Mouse (Mus musculus): Measurements from ENCODE around the gene Vac14. TPM values are rescaled to one million over a fixed set of nuclear protein-coding genes. Genes with fewer than 3 reads are reported as not detected.
"Not testable (repeated sequence)": the region's sequence is repeated elsewhere in the genome, so short reads cannot be mapped to it uniquely, and the experiment has no call there.

Gene Vac14
- polyA plus RNA-seq, 1 experiment from 2014 or later = 19.6 TPM

- Histone ChIP-seq H3K36me3 (ENCODE audit: control insufficient read depth, insufficient read depth, low read length) (peaks cover 34% of the 10 kb centered on the region), H3K27me3 (ENCODE audit: control insufficient read depth, insufficient read depth, low read length) (no peaks in the 10 kb centered on the region), H3K4me3 (ENCODE audit: control insufficient read depth in 1 of 2, insufficient read depth in 1 of 2, low read depth in 1 of 2, low read length in 2 of 2) (no peak overlapping the region), H3K4me1 (ENCODE audit: control insufficient read depth in 2 of 2, insufficient read depth in 2 of 2, low read length in 2 of 2) (no peaks in the 10 kb centered on the region; a peak in 1 of 4 replicates), H3K9me3 (ENCODE audit: control insufficient read depth, low read length) (no peaks in the 10 kb centered on the region), H3K27ac (replicated peaks in 1 of 2; ENCODE audit: control insufficient read depth in 1 of 2, insufficient read depth in 1 of 2, low read depth in 2 of 2, low read length in 2 of 2) (no peak overlapping the region), H3K9ac (ENCODE audit: low read length) (no peak overlapping the region), H3K4me2 (ENCODE audit: low read length) (no peak overlapping the region)
- ATAC-seq (ENCODE audit: insufficient number of reproducible peaks, insufficient read depth, low FRiP score, low read depth) = no peak
Measured at GRCm38 (mm10) chr8:110660121-110660520, 41.7 kb downstream of the Vac14 start.

GRCm38 (mm10) chr8:110662545-110662944 lies 44.2 kb downstream of the Vac14 start:
- H3K27ac ChIP-seq (replicated peaks in 1 of 2; ENCODE audit: control insufficient read depth in 1 of 2, insufficient read depth in 1 of 2, low read depth in 2 of 2, low read length in 2 of 2) = no peak overlapping the region
- 76% methylated on average over 5 of the region's 5 CpGs for WGBS
- H3K4me1 ChIP-seq (ENCODE audit: control insufficient read depth in 2 of 2, insufficient read depth in 2 of 2, low read length in 2 of 2) = no peaks in the 10 kb centered on the region
- peaks cover 31% of the 10 kb centered on the region for H3K36me3 ChIP-seq (ENCODE audit: control insufficient read depth, insufficient read depth, low read length)
- H3K4me2 ChIP-seq (ENCODE audit: low read length) = no peak overlapping the region
- no peak for ATAC-seq (ENCODE audit: insufficient number of reproducible peaks, insufficient read depth, low FRiP score, low read depth)
- H3K9ac ChIP-seq (ENCODE audit: low read length) = no peak overlapping the region
- H3K9me3 ChIP-seq (ENCODE audit: control insufficient read depth, low read length) = no peaks in the 10 kb centered on the region
- no peak overlapping the region for H3K4me3 ChIP-seq (ENCODE audit: control insufficient read depth in 1 of 2, insufficient read depth in 1 of 2, low read depth in 1 of 2, low read length in 2 of 2)
- H3K27me3 ChIP-seq (ENCODE audit: control insufficient read depth, insufficient read depth, low read length) = no peaks in the 10 kb centered on the region

- H3K27ac ChIP-seq (replicated peaks in 1 of 2; ENCODE audit: control insufficient read depth in 1 of 2, insufficient read depth in 1 of 2, low read depth in 2 of 2, low read length in 2 of 2) = no peak overlapping the region
- no peak overlapping the region for H3K4me2 ChIP-seq (ENCODE audit: low read length)
- H3K36me3 ChIP-seq (ENCODE audit: control insufficient read depth, insufficient read depth, low read length) = peaks cover 24% of the 10 kb centered on the region
- 77% methylated on average over 6 of the region's 6 CpGs for WGBS
- ATAC-seq (ENCODE audit: insufficient number of reproducible peaks, insufficient read depth, low FRiP score, low read depth) = no peak
- H3K9ac ChIP-seq (ENCODE audit: low read length) = no peak overlapping the region
- H3K4me3 ChIP-seq (ENCODE audit: control insufficient read depth in 1 of 2, insufficient read depth in 1 of 2, low read depth in 1 of 2, low read length in 2 of 2) = no peak overlapping the region
- peaks cover 0 to 4% of the 10 kb centered on the region in 2 experiments; a peak in 1 of 4 replicates for H3K4me1 ChIP-seq (ENCODE audit: control insufficient read depth in 2 of 2, insufficient read depth in 2 of 2, low read length in 2 of 2)
- no peaks in the 10 kb centered on the region for H3K9me3 ChIP-seq (ENCODE audit: control insufficient read depth, low read length)
- H3K27me3 ChIP-seq (ENCODE audit: control insufficient read depth, insufficient read depth, low read length) = no peaks in the 10 kb centered on the region
Measured at GRCm38 (mm10) chr8:110663015-110663742, 44.8 kb downstream of the Vac14 start.

- peaks cover 4 to 12% of the 10 kb centered on the region in 2 experiments; a peak in 3 of 4 replicates for H3K4me1 ChIP-seq (ENCODE audit: control insufficient read depth in 2 of 2, insufficient read depth in 2 of 2, low read length in 2 of 2)
- no peaks in the 10 kb centered on the region for H3K9me3 ChIP-seq (ENCODE audit: control insufficient read depth, low read length)
- no peak overlapping the region for H3K4me2 ChIP-seq (ENCODE audit: low read length)
- ATAC-seq (ENCODE audit: insufficient number of reproducible peaks, insufficient read depth, low FRiP score, low read depth) = no peak
- no peak overlapping the region for H3K27ac ChIP-seq (replicated peaks in 1 of 2; ENCODE audit: control insufficient read depth in 1 of 2, insufficient read depth in 1 of 2, low read depth in 2 of 2, low read length in 2 of 2)
- 85% methylated on average over 7 of the region's 7 CpGs for WGBS
- no peak overlapping the region for H3K9ac ChIP-seq (ENCODE audit: low read length)
- H3K4me3 ChIP-seq (ENCODE audit: control insufficient read depth in 1 of 2, insufficient read depth in 1 of 2, low read depth in 1 of 2, low read length in 2 of 2) = no peak overlapping the region
- H3K36me3 ChIP-seq (ENCODE audit: control insufficient read depth, insufficient read depth, low read length) = peaks cover 17% of the 10 kb centered on the region
- no peaks in the 10 kb centered on the region for H3K27me3 ChIP-seq (ENCODE audit: control insufficient read depth, insufficient read depth, low read length)
Measured at GRCm38 (mm10) chr8:110664202-110664896, 46.0 kb downstream of the Vac14 start.

- H3K4me1 ChIP-seq (ENCODE audit: control insufficient read depth in 2 of 2, insufficient read depth in 2 of 2, low read length in 2 of 2) = peaks cover 6 to 17% of the 10 kb centered on the region in 2 experiments
- no peaks in the 10 kb centered on the region for H3K27me3 ChIP-seq (ENCODE audit: control insufficient read depth, insufficient read depth, low read length)
- no peak overlapping the region for H3K27ac ChIP-seq (replicated peaks in 1 of 2; ENCODE audit: control insufficient read depth in 1 of 2, insufficient read depth in 1 of 2, low read depth in 2 of 2, low read length in 2 of 2)
- no peak overlapping the region for H3K4me3 ChIP-seq (ENCODE audit: control insufficient read depth in 1 of 2, insufficient read depth in 1 of 2, low read depth in 1 of 2, low read length in 2 of 2)
- H3K9me3 ChIP-seq (ENCODE audit: control insufficient read depth, low read length) = no peaks in the 10 kb centered on the region
- peaks cover 17% of the 10 kb centered on the region for H3K36me3 ChIP-seq (ENCODE audit: control insufficient read depth, insufficient read depth, low read length)
- H3K9ac ChIP-seq (ENCODE audit: low read length) = no peak overlapping the region
- H3K4me2 ChIP-seq (ENCODE audit: low read length) = no peak overlapping the region
- 94% methylated on average over 3 of the region's 3 CpGs for WGBS
- no peak for ATAC-seq (ENCODE audit: insufficient number of reproducible peaks, insufficient read depth, low FRiP score, low read depth)
Measured at GRCm38 (mm10) chr8:110665000-110665399, 46.6 kb downstream of the Vac14 start.

- H3K4me2 ChIP-seq (ENCODE audit: low read length); H3K9me3 ChIP-seq (ENCODE audit: control insufficient read depth, low read length); H3K27me3 ChIP-seq (ENCODE audit: control insufficient read depth, insufficient read depth, low read length); H3K4me3 ChIP-seq (ENCODE audit: control insufficient read depth in 1 of 2, insufficient read depth in 1 of 2, low read depth in 1 of 2, low read length in 2 of 2); H3K36me3 ChIP-seq (ENCODE audit: control insufficient read depth, insufficient read depth, low read length); H3K9ac ChIP-seq (ENCODE audit: low read length); ATAC-seq (ENCODE audit: insufficient number of reproducible peaks, insufficient read depth, low FRiP score, low read depth); H3K27ac ChIP-seq (replicated peaks in 1 of 2; ENCODE audit: control insufficient read depth in 1 of 2, insufficient read depth in 1 of 2, low read depth in 2 of 2, low read length in 2 of 2): not testable (repeated sequence)
- peaks cover 25 to 33% of the 10 kb centered on the region in 2 experiments for H3K4me1 ChIP-seq (ENCODE audit: control insufficient read depth in 2 of 2, insufficient read depth in 2 of 2, low read length in 2 of 2)
- WGBS = 41% methylated on average over 8 of the region's 8 CpGs
Measured at GRCm38 (mm10) chr8:110667590-110668177, 49.3 kb downstream of the Vac14 start.

- no peak for ATAC-seq (ENCODE audit: insufficient number of reproducible peaks, insufficient read depth, low FRiP score, low read depth)
- 54% methylated on average over 8 of the region's 8 CpGs for WGBS
- Histone ChIP-seq H3K36me3 (ENCODE audit: control insufficient read depth, insufficient read depth, low read length) (peaks cover 22% of the 10 kb centered on the region), H3K27ac (replicated peaks in 1 of 2; ENCODE audit: control insufficient read depth in 1 of 2, insufficient read depth in 1 of 2, low read depth in 2 of 2, low read length in 2 of 2) (no peak overlapping the region), H3K4me2 (ENCODE audit: low read length) (no peak overlapping the region), H3K9ac (ENCODE audit: low read length) (no peak overlapping the region), H3K4me3 (ENCODE audit: control insufficient read depth in 1 of 2, insufficient read depth in 1 of 2, low read depth in 1 of 2, low read length in 2 of 2) (no peak overlapping the region), H3K27me3 (ENCODE audit: control insufficient read depth, insufficient read depth, low read length) (no peaks in the 10 kb centered on the region), H3K4me1 (ENCODE audit: control insufficient read depth in 2 of 2, insufficient read depth in 2 of 2, low read length in 2 of 2) (peaks cover 25 to 33% of the 10 kb centered on the region in 2 experiments), H3K9me3 (ENCODE audit: control insufficient read depth, low read length) (no peaks in the 10 kb centered on the region)
Measured at GRCm38 (mm10) chr8:110669932-110670628, 51.7 kb downstream of the Vac14 start.
